Mouse (Mus musculus): Measurements from ENCODE around the gene Tgif2. TPM values are rescaled to one million over a fixed set of nuclear protein-coding genes. Genes with fewer than 3 reads are reported as not detected.
"Not testable (repeated sequence)": the region's sequence is repeated elsewhere in the genome, so short reads cannot be mapped to it uniquely, and the experiment has no call there.

Tgif2 gene
- total RNA-seq, 2 experiments from 2014 or later, result 5.0 to 7.3 TPM

- intact Hi-C loops (cut with DNase I), result loop anchor here (5.0 kb wide), 1 partner anchor 120 kb away; no protein-coding TSS in a partner anchor
- DNase-seq, result peak; percentile 62 to 70
Observed at GRCm38 (mm10) chr2:156841841-156842706, 2.3 kb downstream of the Tgif2 start.

DNA sequence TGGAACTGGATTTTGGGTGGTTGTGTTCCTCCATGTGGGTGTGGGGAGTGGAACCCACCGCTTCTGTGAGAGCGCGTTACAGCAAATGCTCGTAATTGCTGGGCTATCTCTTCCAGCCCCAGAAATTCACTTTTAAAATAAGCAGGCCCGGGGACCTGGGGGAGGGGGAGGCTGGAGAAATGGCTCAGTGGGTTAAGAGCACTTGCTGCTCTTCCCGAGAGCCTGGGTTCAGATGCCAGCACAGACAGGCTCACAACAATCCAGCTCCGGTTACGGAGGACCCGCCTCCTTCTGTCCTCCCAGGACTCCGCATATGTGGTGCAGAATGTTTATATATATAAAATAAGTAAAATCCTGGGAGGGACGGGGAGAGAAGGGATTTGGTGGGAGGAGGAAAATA lies 2.9 kb downstream of the Tgif2 start:
- no peak for DNase-seq
- intact Hi-C loops (cut with DNase I), result loop anchor here (5.0 kb wide), 1 partner anchor 120 kb away; no protein-coding TSS in a partner anchor

DNA sequence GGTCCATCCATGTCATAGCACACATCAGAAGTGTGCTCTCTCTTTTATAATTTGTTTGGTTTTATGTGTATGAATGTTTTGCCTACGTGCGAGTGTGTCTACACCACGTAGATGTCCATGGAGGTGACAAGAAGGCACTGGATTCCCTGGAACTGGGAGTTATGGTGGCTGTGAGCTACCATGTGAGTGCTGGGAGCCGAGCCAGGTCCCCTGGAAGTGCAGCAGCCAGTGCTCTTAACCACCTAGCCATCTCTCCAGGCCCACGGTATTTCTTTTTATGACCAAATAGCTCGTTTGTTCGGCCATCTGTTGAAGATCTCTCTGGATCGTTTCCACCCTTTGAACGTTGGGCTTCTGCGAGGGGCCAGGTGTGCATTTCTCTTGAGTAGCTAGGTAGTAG lies 3.5 kb downstream of the Tgif2 start:
- intact Hi-C loops (cut with DNase I), result loop anchor here (5.0 kb wide), 1 partner anchor 121 kb away; no protein-coding TSS in a partner anchor
- DNase-seq, result no peak

- intact Hi-C loops (cut with DNase I), result loop anchor here (5.0 kb wide), 2 partner anchors 32 to 122 kb away; no protein-coding TSS in a partner anchor
- no peak for DNase-seq
Observed at GRCm38 (mm10) chr2:156844715-156845114, 4.9 kb downstream of the Tgif2 start.

- intact Hi-C loops (cut with DNase I), result loop anchor here (5.0 kb wide), 1 partner anchor 35 kb away; no protein-coding TSS in a partner anchor
- DNase-seq, result no peak
Observed at GRCm38 (mm10) chr2:156847653-156848052, 7.8 kb downstream of the Tgif2 start.

GRCm38 (mm10) chr2:156848526-156849182 lies 8.8 kb downstream of the Tgif2 start:
- intact Hi-C loops (cut with DNase I), result loop anchor here (5.0 kb wide), 1 partner anchor 36 kb away; no protein-coding TSS in a partner anchor
- peak in 1 of 2 experiments; percentile 24 for DNase-seq

GRCm38 (mm10) chr2:156850505-156850904 lies 10.7 kb downstream of the Tgif2 start:
- no peak for DNase-seq
- intact Hi-C loops (cut with DNase I), result no loop called here

DNA sequence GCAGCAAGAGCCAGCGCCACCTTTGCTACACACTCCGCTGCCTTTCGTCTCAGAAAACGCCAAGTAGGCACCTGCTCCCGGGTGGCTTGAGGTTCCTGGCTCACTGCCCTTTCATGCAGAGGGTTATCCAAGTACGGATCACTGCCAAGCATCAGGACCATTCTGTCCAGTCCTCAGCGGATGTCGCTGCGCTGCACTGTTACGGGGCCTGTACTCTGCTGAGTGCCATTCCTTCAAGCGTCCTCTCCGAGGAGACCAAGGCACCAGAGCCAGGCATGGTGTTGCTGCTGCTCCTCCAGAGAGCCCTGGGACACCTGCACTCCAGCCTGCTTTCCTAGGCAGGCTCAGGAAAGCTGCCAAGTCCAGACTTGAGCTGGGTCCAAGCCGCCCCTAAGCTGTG lies 13.8 kb downstream of the Tgif2 start:
- intact Hi-C loops (cut with DNase I); DNase-seq: not testable (repeated sequence)

DNA sequence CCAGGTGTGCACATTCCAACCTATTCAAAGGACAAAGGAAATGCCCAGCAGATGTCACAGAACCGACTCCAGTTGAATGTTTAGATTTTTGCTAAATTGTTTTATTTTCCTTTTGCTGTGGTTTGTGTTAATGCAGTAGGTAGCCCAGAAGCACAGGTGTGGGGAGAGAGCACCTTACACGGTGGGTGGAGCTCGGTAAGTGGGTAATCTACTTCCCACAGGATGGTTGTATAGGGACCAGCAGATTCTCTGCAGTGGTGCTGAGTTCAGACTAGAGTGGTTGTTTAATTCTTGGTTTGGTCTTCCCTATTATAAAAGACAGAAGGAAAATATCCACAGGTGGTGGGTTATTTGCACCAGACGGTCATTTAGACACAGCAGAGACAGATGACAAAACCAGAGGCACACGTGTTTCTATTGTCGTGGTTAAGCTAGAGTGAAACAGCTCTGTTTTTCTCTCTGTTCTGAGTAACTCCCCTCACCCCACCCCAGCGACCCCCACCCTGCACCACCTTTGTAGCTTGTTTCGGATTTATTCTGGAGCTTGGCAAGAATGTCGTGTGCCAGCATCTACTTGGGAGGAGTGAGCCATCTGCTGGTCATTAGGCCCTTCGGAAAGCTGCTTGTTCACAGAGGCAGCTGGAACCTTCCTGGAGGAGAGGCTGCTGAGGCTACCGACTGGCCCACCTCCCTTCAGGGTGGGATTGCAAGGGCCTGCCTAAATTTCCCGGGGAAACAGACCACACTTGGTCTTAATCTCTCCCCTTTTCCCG lies 14.4 kb downstream of the Tgif2 start:
- intact Hi-C loops (cut with DNase I), result not testable (repeated sequence)
- peak; percentile 48 to 58 for DNase-seq

DNA sequence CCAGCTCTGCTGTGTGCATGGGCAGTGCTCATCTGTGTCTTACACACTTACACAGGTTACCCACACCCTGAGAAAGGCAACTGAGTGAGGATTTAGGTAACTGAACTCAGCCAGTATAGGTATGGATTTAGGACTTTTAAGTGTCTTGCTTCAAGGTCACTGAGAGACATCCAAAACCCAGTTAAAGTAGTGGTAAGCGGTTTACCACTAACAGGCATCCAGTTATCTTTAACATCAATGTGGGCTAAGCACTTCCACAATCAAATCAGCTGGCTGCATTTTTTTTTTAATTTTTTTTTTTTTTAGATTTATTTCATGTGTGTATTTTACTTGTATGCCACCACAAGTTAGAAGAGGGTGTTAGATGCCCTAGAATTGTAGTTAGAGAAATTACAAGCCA lies 16.5 kb downstream of the Tgif2 start:
- intact Hi-C loops (cut with DNase I), result loop anchor here (1.0 to 5.0 kb wide), 2 partner anchors 47 to 119 kb away; no protein-coding TSS in a partner anchor
- DNase-seq, result no peak

- DNase-seq, result peak; percentile 41 to 42
- intact Hi-C loops (cut with DNase I), result loop anchor here (5.0 kb wide), 1 partner anchor 120 kb away; no protein-coding TSS in a partner anchor
Observed at GRCm38 (mm10) chr2:156857385-156857791, 17.6 kb downstream of the Tgif2 start.

DNA sequence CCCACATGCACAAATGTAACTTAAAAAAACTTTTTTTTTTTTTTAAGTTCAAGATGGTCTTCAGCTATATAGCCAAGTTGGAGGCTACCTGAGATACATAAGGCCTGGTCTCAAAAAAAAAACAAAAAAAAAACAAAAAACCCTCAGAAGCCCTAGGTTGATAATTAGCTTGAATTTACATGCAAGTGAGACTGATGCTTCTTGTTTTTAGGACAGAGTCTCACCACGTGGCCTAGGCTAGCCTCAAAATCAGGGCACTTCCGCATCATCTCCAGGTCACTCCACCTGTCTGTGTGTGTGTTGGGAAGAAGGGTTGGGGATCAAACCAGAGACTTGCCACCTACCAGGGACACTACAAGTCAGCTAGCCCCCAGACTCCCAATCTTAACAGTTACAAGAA lies 18.0 kb downstream of the Tgif2 start, which contains the start of gene 4930518I15Rik:
Gene 4930518I15Rik, minus strand, starts transcription at position 112 of the 400 bp plus-strand sequence.
- intact Hi-C loops (cut with DNase I), result loop anchor here (5.0 kb wide), 1 partner anchor 121 kb away; no protein-coding TSS in a partner anchor
- no peak for DNase-seq

DNA sequence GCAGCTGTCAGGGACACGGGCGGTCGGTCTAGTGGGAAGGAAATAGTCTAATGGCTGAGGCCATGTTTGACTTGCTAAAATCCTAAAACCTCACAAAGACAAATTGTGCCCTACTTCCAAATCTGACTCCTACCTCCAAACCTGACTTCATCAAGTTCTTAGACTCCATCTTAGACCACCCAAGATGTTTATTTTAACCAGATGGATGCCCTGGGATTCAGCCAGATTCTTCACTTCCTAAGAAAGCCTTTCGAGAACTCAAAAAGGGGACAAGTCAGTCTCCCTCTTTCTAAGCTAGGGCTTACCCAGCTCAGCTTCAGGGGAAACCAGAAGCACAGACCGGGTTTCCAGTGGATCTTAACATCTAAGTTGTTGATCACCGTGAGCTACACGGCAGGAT lies 18.9 kb downstream of the Tgif2 start:
- intact Hi-C loops (cut with DNase I), result loop anchor here (5.0 kb wide), 1 partner anchor 121 kb away; no protein-coding TSS in a partner anchor
- peak in 1 of 2 experiments; percentile 25 for DNase-seq

- peak; percentile 41 to 53 for DNase-seq
- intact Hi-C loops (cut with DNase I), result no loop called here
Observed at GRCm38 (mm10) chr2:156862041-156862717, 22.4 kb downstream of the Tgif2 start.

GRCm38 (mm10) chr2:156862772-156863486 lies 23.1 kb downstream of the Tgif2 start, which contains the start of gene Rab5if:
Rab5if (plus strand) TSS chr2:156863128.
- intact Hi-C loops (cut with DNase I), result no loop called here

GRCm38 (mm10) chr2:156863487-156864160 lies 23.8 kb downstream of the Tgif2 start:
- peak; percentile 60 to 65 for DNase-seq
- intact Hi-C loops (cut with DNase I), result no loop called here

More at GRCm38 (mm10) chr2:156862772-156863486, 23.1 kb downstream of the Tgif2 start, which contains the start of gene Rab5if:
- DNase-seq, result peak; percentile 98

GRCm38 (mm10) chr2:156864481-156864880 lies 24.7 kb downstream of the Tgif2 start:
- intact Hi-C loops (cut with DNase I), result no loop called here

GRCm38 (mm10) chr2:156868994-156869393 lies 29.2 kb downstream of the Tgif2 start:
- intact Hi-C loops (cut with DNase I), result no loop called here
- peak in 1 of 2 experiments; percentile 35 for DNase-seq

More at GRCm38 (mm10) chr2:156864481-156864880, 24.7 kb downstream of the Tgif2 start:
- DNase-seq, result no peak
